Mouse (Mus musculus) retina, postnatal 1 day (tissue): ENCODE data around the gene Nifk.

ENCODE experiments used
- DNase-seq: peaks from one replicate; pipeline ENCODE4 v3.0.0-alpha.2; 2012

Nifk gene

GRCm38 (mm10) chr1:118321661-118322201 lies at the start of gene Nifk:
Nifk (plus strand) TSS chr1:118321839.
- peak; percentile 98 for DNase-seq

- DNase-seq = peak; percentile 66
Observed at GRCm38 (mm10) chr1:118275139-118275538, 46.5 kb upstream of the Nifk start.

DNA sequence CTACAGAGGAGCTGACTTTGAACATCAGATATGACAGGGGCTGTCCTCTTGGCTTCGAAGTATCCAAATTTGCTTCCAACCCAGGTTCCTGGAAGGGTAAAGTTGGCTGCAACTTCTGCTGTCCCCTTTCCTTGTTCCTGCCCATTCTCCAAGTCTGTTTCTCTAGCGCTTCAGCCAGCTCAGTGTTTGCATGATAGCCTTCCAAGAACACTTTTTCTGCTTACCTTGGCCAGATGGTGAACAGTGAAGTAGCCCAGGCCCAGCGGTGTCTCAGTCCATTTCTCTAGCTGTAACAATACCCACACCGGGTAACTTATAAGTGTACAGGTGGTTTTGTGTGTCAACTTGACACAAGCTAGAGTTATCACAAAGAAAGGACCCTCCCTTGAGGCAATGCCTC lies 29.3 kb upstream of the Nifk start:
- no peak for DNase-seq

GRCm38 (mm10) chr1:118294192-118294591 lies 27.4 kb upstream of the Nifk start:
- DNase-seq = no peak

DNA sequence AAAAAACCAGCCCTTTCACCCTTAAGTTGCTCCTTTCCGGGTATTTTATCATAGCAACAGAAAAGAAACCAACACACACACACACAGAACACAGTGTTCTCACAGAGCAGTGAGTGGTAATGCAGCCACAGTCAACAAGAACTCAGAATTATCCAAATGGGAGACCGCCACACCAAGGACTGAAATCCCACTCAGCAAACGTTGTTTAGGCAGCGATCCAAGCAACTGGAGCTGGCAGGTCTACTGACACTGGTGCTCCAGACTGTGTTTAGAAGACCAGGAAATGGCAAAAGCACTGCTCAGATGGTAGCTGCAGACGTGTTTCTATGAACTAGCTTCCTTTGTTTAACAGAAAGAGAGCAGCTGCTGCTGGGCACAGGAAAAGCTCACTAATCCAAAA lies 26.8 kb upstream of the Nifk start:
- DNase-seq = no peak

DNA sequence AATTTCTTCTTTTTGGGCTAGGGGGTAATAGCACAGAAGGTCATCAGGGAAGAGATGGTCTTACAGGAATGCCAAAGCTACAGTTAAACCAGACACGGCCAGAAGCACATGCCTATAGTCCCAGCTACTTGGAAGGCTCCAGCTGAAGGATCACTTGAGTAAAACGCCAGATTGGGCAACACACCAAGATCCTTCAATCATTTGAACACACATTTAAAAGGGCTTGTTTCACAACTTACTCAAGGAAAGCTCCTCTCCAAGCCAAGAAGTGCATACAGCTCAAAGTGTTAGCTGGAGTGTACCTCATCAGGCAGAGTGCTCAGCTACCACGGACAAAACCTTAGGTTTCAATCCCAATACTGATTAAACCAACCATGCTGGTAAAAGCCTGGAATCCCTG lies 25.0 kb upstream of the Nifk start:
- no peak for DNase-seq

DNA sequence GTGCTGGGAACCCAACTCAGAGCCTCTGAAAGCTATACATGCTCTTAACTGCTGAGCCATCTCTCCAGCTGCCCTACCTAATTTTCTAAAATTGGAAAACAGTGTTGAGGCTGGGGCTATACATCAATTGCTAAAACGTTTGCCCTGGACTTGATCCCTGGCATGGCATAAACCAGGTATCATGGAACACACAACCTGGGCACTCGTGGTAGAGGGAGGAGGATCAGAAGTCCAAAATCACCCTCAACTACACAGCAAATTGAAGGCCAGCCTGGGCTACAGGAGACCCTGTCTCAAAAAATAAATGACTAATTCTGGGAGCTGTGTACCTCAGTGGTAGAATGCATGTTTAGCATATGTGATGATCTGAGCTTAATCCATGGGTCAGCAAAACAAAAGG lies 23.9 kb upstream of the Nifk start:
- no peak for DNase-seq

DNA sequence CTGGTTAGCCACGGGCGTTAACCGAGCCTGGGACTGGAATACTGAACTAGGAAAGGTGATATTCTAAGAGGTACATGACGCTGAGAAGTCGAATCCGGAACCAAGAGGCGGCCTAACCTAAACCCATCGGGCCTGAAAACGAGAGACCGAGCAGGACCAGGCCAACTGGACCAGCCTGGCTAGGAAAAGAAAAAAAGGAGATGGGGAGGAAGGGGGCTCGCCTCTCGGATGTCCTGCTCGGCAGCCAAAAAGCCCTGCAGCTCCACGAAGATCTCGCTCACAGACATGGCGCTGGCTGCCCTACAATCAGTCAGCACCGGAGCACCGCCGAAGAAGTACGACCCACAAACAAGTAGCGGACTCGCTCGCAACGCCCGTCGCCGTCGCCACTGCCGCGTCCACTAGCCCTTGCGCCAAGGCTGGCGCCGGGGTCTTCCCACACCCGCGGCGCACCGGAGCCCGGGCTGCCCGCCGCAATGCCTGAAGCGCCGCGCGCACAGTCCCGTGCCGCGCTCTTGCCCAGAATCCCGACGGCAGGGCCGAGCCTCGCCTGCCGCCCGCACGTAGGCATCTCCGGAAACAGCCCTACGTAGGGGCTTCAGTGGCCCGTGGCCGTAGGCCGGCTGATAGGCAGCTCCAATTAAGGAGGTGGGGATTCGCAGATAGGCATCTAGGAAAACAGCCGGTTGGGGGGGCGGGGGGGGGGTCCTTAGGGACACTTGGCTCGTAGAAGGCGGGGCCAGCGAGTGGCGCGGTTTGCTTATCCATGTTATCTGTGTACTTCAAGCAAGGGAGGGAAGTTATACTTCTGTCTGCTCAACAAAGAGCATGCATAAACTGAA lies 10.6 kb upstream of the Nifk start:
- peak; percentile 96 for DNase-seq

DNA sequence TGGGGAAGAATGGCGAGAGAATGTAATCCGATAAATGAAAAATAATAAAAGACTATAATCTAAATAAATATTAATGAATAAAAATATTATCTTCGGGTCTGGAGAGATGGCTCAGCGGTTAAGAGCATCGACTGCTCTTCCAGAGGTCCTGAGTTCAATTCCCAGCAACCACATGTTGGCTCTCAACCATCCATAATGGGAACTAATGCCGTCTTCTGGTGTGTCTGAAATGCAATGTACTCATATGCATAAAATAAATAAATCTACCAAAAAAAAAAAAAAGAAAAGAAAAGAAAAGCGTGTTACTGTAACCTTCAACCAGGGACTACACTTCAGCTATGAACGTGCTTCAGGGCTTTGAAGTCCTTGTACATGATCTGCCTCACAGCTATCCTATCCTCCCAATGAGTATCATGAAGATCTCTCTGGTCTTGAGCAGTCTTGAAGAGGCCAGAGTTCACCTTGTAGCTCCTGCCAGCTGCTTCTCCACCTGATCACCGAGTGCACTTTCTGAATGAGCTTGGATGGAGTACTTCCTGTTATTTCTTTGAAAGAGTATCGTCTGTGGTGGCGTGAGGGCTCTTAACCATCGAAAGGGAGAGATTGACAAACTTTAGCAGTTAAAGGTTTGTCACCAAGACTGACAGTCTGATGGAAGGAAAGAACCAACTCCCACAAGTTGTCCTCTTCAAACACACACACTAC lies 9.9 kb upstream of the Nifk start, which contains the start of gene Tsn:
TSS of gene Tsn (minus strand) at position 118 of the 705 bp plus-strand sequence.
- peak; percentile 6 for DNase-seq

- peak; percentile 44 for DNase-seq
Observed at GRCm38 (mm10) chr1:118320696-118321095, 943 bp upstream of the Nifk start.

DNA sequence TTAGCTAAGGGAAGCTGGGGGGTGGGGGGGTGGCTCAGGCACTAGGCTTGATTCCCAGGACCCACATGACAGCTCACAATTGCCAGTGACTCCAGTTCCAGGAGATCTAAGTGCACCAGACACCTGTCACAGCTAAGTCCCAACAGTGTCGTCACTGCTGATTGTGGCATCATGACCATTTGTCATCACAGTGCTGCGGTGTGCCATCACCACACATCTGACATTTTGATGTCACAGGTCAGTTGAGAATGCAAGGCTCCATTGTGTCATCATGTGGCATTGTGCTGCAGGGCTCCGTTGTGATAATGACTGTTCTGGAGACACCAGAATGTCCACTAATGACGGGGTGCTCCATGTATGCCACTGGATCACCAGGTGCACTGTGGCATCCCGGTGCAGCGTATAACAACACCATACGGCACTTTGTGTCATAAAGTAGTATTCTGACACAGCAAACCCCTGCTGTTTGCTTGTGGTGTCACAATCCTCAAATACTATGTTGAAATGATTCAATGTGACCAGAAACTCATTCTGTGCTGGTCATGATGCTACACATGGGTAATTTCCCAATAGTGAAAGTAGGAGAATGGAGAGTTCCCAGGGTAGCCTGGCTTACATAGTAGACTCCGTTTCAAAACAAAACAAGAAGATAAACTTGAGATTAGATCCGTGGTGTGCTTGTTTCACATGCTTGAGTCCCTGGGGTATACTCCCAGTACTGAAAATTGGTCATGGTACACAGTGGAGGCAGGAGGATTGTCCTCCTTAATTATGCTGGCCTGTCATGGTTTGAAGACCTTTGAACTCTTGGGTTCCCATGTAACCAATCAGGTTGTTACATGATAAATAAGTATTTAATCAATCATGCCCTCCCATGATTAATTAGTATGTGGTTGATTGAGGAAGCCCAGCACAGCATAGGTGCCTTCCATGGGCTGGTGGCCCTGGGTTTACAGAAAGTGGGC lies 13.4 kb downstream of the Nifk start:
- DNase-seq = no peak

GRCm38 (mm10) chr1:118335847-118336246 lies 14.2 kb downstream of the Nifk start:
- DNase-seq = peak; percentile 34

GRCm38 (mm10) chr1:118337921-118338320 lies 16.3 kb downstream of the Nifk start:
- no peak for DNase-seq

DNA sequence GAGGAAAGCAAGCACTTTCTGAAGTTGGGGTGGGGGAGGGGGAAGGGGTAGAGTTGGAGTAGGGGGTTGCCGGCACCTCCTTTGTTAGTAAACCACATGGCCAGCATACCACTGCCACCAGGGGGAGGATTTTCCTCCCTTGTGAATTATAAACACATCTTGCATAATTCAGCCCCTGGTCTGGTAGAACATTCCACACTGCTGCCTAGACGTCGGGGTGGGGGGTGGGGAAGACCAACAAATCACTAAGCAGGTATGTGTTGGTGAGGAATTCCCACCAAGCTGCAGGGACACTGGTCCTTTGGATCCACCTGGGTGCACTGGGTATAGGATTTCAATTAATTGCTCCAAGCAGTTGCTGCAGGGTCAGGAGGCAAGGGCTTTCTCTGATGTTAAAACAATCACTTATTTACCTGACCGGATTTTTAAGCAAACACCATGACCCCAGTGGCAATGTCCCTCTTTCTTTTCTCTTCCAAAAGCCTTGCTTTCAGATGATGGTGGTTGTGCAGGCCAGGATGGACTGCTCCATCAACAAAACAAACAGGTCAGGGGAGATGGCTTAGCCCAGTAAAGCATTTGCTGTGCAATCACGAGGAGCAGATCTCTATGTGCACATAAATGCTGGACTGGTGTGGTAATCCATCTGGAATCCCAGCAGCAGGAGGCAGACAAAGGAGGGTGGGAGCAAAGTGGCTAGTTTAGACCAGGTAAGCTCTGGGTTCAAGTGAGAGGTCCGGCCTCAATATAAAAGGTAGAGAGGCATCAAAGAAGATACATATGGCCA lies 22.2 kb downstream of the Nifk start:
- no peak for DNase-seq

GRCm38 (mm10) chr1:118349922-118350321 lies 28.3 kb downstream of the Nifk start:
- DNase-seq = no peak

GRCm38 (mm10) chr1:118359071-118359761 lies 37.6 kb downstream of the Nifk start:
- DNase-seq = no peak

DNA sequence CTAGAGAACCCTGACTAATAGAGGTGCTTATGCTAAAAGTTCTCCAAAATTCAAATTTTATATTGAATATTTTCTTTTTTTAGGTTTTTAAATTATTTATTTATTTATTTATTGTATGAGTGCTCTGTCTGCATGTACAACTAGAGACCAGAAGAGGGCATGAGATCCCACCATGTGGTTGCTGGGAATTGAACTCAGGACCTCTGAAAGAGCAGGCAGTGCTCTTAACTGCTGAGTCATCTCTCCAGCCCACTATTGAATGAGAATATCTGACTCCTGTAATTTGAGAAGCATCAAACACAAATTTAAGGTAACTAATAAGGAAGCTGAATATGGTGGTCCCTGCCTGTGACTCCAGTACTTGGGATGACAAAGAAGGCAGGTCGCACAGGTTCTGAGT lies 46.3 kb downstream of the Nifk start:
- DNase-seq = peak; percentile 17

GRCm38 (mm10) chr1:118368721-118369461 lies 47.3 kb downstream of the Nifk start:
- DNase-seq = no peak

- no peak for DNase-seq
Observed at GRCm38 (mm10) chr1:118377784-118378183, 56.1 kb downstream of the Nifk start.

DNA sequence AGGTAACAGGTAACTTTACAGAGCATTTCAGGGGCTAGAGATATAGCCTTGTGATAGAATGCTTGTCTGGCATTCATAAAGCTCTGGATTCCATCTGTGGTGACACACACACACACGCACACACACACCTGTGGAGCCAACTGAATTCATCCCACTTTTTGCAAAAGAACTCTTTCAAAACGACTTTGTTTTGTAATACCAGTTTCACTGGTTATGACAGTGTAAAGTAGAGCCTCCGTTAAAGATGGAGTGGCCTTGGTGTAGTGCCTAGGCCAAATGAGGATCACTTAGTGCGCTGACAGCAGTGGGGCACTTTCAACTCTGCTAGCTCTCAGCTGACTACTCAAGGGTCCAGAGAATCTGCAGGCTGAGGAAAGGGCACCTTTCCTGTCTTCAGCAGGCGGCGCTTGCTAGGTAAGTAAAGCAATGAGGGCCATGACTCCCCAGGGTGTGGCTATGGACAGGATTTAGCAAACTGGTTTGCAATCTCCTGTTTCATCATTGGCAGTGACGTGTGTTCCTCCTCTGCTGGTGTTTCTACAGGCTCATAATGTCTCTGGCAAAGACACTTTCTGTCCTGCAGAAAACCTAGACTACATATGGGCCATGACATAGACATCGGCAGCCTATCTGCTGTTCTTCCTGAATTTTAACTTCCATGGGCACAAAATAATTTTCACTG lies 58.6 kb downstream of the Nifk start:
- DNase-seq = no peak
